Mouse (Mus musculus): ENCODE measurements around the gene Zfp292.

The Zfp292 gene

GRCm38 (mm10) chr4:34882291-34882769 lies 430 bp downstream of the Zfp292 start:
- DNase-seq (ENCODE audit: low read depth), result peak; percentile 57

- no peak for DNase-seq (ENCODE audit: low read depth)
Observed at GRCm38 (mm10) chr4:34881851-34882250, 909 bp downstream of the Zfp292 start.

- no peak for DNase-seq (ENCODE audit: low read depth)
Observed at GRCm38 (mm10) chr4:34880921-34881650, 1.7 kb downstream of the Zfp292 start.

GRCm38 (mm10) chr4:34874234-34874633 lies 8.5 kb downstream of the Zfp292 start:
- peak; percentile 55 for DNase-seq (ENCODE audit: low read depth)

- no peak for DNase-seq (ENCODE audit: low read depth)
Observed at GRCm38 (mm10) chr4:34872896-34873495, 9.8 kb downstream of the Zfp292 start.

GRCm38 (mm10) chr4:34869813-34870212 lies 12.9 kb downstream of the Zfp292 start:
- DNase-seq (ENCODE audit: low read depth), result no peak

- DNase-seq (ENCODE audit: low read depth), result no peak
Observed at GRCm38 (mm10) chr4:34861438-34861837, 21.3 kb downstream of the Zfp292 start.

GRCm38 (mm10) chr4:34859416-34859815 lies 23.3 kb downstream of the Zfp292 start:
- peak; percentile 22 for DNase-seq (ENCODE audit: low read depth)

- DNase-seq (ENCODE audit: low read depth), result no peak
Observed at GRCm38 (mm10) chr4:34858903-34859302, 23.9 kb downstream of the Zfp292 start.

- no peak for DNase-seq (ENCODE audit: low read depth)
Observed at GRCm38 (mm10) chr4:34855966-34856365, 26.8 kb downstream of the Zfp292 start.

GRCm38 (mm10) chr4:34852051-34852450 lies 30.7 kb downstream of the Zfp292 start:
- DNase-seq (ENCODE audit: low read depth), result no peak

GRCm38 (mm10) chr4:34850156-34850555 lies 32.6 kb downstream of the Zfp292 start:
- DNase-seq (ENCODE audit: low read depth), result no peak

- DNase-seq (ENCODE audit: low read depth), result peak; percentile 35
Observed at GRCm38 (mm10) chr4:34847679-34848309, 35.0 kb downstream of the Zfp292 start.

- DNase-seq (ENCODE audit: low read depth), result peak; percentile 23
Observed at GRCm38 (mm10) chr4:34843839-34844238, 38.9 kb downstream of the Zfp292 start.

GRCm38 (mm10) chr4:34842826-34843225 lies 39.9 kb downstream of the Zfp292 start:
- no peak for DNase-seq (ENCODE audit: low read depth)

- no peak for DNase-seq (ENCODE audit: low read depth)
Observed at GRCm38 (mm10) chr4:34831496-34831895, 51.3 kb downstream of the Zfp292 start.

GRCm38 (mm10) chr4:34829456-34829855 lies 53.3 kb downstream of the Zfp292 start:
- DNase-seq (ENCODE audit: low read depth), result no peak

- DNase-seq (ENCODE audit: low read depth), result no peak
Observed at GRCm38 (mm10) chr4:34823901-34824300, 58.9 kb downstream of the Zfp292 start.

- DNase-seq (ENCODE audit: low read depth), result no peak
Observed at GRCm38 (mm10) chr4:34819904-34820303, 62.9 kb downstream of the Zfp292 start.

GRCm38 (mm10) chr4:34801166-34802034 lies 81.4 kb downstream of the Zfp292 start:
- no peak for DNase-seq (ENCODE audit: low read depth)

GRCm38 (mm10) chr4:34798005-34798404 lies 84.8 kb downstream of the Zfp292 start:
- DNase-seq (ENCODE audit: low read depth), result peak; percentile 22
